Mouse (Mus musculus) E14TG2a.4 (cell line): ENCODE data around the gene Cux1.

ENCODE experiments used
- CTCF ChIP-seq: conservative IDR thresholded peaks from 2 replicates; pipeline ENCODE4 v1.5.1; 2014; ENCODE audit warnings: low read length
- POU5F1 ChIP-seq: IDR thresholded peaks from 2 replicates; pipeline ENCODE4 v1.6.1; 2014; ENCODE audit warnings: low read length, borderline replicate concordance

- no peak for TF ChIP-seq CTCF
- TF ChIP-seq POU5F1, result no peak
These were observed 274.9 kb downstream of the Cux1 start for GRCm38 (mm10) chr5:136292361-136292760.
